Mouse (Mus musculus) layer of hippocampus, adult 8-10 months (tissue): ENCODE data around the gene Coro1a. TPM values are rescaled to one million over a fixed set of nuclear protein-coding genes. Genes with fewer than 3 reads are reported as not detected.
A peak's percentile ranks its signal among the peaks of the same experiment; 100 is the strongest.

Experiments
- DNase-seq, 2 experiments: peaks; one replicate each; pipeline ENCODE4 v3.0.0; 2022; ENCODE audit warnings: low spot score in 2 of 2
- total RNA-seq, 4 experiments: library from RNA; stranded (reverse); gene quantifications; 2 replicates each; pipeline ENCODE4 v1.2.4; 2022

Gene Coro1a
- total RNA-seq, 4 experiments from 2014 or later: 119 to 166 (median 141) TPM

DNA sequence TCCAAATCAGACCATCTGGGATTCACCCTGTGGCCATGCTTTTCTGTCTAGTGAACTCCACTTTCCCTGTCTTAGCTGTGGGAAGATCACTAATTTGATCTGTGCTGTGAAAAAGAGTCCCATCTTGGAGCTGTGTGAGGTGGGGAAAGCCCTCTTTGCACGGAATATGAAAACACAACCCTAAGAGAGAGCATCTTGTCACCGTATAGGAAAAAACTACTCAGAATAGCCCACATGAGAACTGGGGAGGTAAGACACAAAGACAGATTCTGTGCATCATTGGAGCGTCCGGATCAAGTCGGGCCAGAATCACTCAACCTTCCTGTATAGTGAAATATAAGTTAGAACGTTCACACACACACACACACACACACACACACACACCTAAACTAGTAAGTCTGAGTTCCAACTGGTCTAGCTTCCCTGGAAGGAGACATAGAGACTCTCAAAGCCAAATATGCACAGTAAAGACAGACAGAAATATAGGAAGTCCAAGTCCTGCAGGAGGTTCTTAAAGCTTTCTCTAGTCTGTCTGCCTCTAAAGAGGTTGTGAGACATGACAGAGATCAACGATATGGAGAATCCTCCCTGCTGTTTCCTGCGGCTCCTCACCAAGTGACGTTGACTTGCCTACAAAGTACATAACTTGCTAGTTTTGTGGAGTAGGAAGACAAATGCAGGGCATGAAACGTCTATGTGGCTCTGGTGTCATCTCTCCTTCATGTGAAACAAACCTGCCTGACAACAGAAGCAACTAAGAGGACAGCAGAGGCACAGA lies 777 bp upstream of the Coro1a start:
- DNase-seq: no peak

DNA sequence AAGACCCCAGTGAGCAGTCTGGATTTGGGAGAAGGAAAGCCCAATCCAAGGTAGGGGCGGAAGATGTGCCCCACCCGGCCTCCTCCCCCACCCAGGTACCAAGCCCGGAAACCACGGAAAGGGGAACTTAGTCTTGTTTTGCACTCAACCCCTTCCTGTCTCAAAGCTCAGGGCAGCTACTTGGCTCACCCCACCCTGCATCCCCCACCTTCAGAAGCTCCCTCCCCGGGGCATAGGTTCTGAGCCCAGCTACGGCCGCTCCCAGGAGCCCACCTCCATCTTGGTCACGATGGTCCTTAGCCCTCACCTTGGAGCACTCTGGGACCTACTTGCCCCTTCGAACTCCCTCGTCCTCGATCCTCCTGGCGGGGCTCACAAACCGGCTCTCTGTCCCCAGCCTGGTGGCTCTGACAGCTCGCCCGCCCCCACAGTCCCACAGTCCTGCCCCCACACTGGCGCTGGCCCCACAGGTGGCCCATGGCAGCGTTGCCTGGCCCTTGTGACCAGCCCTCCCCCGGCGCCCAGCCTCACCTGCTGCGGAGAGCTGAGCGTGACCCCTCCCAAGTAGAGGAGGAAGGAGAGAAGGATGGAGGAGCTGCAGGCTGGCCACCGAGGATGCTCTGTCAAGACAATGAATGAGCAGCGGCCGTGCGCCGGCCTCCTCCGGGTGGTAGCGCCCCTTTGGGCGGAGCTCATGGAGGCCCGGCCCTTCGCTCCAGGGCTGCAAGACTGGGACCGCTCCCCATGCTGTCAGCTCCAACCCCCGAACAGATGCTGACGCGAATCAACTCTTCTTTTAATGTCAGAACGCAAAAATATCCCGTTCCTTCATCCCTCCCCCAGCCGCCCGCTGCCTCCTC lies 3.2 kb downstream of the Coro1a start:
- DNase-seq: peak; percentile 88 to 91

DNA sequence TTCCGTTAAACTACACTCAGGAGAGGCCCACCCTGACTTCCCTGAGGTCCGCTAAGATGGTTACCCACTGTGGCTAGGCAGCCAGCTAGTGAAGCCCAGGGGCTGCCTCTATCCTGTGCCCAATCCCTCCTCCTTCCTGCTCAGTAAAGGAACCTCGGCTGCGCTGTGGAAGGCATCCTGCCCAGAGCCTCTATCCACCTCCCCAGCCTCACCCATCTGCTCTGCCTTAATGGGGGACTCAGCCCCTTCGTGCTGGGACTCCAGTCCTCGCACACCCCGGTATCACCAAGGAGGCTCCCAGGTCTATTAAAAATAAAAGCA lies 3.9 kb downstream of the Coro1a start:
- DNase-seq: no peak

DNA sequence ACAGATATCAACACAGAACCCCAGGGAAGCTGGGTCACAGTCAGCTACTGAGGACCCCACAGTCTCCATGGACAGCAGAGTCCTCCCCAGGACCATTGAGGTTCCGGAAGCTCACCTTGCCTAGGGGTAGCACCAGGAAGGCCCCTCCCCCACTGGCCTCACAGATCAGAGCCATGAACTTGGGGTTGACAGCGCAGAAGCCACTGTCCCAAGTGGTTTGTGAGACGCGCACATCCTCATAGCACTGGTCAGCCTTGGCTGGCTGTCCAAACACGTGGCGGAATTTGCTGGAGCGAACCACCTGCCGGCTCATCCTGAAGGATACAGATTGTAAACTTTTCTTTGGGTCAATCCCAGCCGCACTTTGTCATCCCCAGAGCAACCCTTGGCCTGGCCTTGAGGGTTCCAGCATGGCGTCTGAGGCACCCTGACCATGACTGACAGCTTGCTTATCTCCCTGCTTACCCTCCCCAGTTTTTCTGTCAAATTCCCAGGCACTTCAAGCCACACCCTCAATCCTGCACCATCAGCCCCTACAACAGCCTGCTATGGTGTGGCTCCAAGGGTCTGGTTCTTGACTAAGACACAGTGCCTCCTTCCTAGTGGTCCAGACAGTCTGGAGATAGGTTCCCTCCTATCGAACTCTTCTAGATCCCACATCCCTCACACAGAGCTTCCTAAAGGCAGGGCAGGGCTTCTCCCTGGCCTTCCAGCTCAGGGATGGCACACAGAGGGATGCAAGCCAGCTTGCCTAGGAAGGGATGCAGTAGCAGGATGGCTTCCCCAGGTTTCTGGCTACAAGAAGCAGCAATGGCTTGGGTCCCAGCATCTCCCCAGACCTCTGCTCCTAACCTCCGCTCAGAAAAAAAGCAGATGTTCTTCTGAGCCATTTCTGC lies 4.5 kb downstream of the Coro1a start:
- DNase-seq: no peak

DNA sequence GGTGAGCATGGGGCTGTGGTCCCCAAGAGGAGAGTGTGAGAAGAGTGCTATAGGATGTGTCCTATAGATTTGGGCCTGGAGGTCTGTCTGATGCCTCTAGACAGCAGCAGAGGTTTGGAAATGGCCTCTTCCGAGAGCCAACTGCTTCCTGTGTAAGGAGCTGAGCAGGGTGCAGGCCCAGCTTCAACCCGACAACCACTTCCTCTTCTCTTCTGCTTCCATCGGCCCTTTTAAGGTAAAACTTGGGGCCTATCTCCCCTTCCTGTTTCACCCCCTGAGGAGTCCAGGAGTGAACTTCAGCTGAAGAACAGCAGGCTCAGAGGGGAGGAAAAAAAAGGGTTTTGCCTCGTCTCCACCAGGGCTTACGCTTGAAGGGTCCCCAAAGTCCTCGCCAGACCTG lies 5.2 kb downstream of the Coro1a start:
- DNase-seq: no peak

DNA sequence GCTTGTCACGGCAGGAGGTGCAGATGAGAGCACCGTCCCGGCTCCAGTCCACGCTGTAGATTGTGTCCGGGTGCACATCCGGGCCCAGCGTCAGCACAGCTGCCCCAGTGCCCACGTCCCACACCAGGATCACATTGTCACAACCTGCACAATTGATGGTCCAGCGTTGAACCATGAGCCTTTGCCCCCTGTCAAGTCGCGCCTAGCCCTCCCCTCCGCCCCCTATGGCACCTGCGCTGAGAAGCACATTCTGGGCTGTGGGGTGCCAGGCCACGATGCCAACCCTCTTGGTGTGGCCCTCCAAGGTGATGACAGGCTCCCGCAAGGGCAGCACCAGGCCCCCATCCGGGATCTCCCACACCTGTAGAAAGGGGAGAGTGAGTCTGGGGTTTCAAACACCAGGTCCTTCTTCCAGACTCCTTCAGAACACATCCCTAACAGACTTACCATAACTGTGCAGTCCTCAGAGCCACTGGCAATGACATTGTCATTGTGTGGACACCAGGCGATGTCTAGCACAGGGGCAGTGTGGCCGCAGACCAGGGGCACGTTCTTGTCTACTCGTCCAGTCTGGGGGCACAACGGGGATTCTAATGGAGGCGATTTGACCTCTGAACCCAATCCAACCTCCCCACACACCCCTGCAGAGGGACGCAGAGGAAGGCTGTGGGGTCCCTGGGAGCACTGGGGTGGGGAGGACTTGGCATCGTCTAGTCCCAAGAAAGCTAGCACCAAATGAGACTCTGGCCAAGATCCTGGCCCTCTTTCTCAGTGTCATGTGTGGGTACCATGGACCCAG lies 5.8 kb downstream of the Coro1a start:
- no peak for DNase-seq

DNA sequence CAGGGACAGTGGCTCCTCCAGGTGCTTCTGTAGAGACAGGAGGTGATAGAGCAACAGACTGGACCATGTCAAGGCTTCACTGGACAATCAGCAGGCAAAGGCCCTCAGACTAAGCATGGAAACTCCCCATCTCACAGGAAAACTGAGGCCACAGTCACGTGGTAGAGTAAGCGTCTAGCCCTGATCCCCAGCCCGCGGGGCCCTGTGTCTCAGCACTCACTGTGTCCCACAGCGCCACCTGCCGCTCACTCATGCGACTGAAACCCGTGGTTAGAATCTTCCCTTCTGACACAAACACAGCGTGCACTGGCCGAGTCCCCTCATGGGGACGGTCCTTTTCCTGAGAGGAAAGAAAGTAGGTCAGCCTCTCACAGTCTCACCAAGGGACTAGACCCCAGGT lies 6.5 kb downstream of the Coro1a start:
- peak; percentile 86 to 88 for DNase-seq

DNA sequence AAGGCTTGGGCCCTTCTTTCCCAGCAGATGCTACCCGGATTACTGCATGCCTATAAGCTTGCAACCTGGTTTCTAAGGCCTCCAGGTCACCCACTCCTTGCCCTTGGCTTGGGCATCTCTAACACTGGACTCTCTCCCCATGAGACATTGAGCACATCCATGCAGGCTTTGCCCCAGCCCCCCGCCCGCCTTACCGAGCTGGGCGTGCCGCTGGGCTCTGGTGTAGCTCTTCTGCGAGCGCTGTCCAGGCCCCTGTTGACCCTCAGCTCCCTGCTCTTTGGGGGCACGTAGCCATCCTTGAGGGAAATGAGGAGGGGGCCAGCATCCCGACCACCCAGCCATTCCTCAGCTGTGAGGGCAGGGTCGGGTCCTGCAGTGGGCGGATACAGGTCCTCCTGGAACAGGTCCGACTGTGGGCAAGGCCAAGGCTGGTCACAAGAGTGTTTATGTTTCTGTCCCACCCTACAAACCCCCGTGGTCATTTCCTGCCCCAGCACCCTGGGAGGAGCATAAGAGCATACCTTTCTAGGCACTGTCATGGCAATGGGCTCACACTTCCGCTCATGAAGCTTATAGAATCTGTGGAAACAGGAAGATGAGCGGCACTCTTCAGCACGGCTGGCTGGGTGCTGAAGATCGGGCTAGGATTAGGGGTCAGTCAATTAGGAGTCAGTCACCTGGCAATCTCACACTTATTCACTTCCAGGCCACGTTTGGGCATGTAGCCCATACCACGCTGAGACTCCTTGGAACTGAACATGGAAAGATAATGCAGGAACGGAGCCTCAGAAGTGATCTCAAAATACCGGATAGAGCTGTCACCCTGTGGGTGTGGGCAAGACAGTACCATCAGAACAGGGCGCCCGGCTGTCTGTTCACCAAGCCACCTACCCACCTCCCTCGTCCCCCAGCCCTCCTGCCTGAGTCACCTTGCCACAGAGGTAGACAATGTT lies 7.2 kb downstream of the Coro1a start:
- DNase-seq: no peak

DNA sequence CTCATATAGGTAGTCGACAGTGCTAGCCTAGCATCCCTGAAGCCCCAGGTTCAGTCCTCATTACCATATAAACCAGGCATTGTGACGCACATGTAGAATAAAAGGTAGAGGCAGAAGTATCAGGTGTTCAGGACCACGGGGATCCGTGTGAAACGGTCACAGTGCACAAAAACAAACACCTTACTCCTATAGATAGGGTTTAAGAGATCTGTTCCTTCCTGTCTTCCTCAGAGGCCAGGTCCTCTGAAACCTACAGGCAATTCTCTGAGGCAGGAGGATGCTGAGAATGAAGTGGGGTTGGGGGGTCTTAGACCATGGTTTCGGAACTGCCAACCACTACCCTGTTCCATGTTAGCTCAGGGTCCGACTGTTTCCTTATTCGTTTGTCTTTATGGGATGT lies 9.7 kb downstream of the Coro1a start:
- no peak for DNase-seq

DNA sequence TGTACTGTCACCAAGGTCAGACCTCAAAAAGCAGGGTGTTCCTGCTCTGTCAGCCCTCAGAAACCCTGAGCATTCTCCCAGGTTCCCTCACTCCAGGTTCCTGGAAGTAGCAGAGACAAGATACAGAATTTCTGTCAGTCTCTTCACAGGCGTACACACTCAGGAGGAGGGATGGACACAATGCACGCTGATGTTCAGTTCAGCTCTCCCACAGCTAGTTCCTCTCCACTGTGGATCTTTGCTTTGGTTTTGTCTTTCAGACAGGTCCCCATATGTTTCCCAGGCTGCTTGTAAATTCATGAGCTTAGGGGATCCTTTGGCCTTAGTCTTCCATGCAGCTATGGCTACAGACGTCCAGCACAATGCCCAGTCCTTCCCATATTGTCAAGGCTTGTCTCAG lies 10.7 kb downstream of the Coro1a start:
- no peak for DNase-seq

DNA sequence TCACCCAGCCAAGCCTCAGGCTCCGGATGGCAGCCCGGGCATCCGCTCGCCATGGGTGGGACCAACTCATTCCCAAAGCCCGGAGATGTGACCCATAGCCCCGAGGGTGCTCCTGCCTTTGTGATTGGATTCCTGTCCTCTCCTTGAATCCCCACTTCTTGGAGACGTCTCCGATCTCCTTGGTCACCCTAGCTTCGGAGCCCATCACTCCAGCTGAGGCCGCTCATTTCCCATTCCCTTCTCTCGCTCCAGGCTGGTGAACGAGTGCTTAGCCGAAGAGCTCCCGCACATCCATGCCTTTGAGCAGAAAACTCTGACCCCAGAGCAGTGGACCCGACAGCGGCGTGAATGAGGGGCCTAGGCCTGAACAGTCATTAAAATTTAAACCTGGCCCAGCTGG lies 11.3 kb downstream of the Coro1a start:
- DNase-seq: no peak

DNA sequence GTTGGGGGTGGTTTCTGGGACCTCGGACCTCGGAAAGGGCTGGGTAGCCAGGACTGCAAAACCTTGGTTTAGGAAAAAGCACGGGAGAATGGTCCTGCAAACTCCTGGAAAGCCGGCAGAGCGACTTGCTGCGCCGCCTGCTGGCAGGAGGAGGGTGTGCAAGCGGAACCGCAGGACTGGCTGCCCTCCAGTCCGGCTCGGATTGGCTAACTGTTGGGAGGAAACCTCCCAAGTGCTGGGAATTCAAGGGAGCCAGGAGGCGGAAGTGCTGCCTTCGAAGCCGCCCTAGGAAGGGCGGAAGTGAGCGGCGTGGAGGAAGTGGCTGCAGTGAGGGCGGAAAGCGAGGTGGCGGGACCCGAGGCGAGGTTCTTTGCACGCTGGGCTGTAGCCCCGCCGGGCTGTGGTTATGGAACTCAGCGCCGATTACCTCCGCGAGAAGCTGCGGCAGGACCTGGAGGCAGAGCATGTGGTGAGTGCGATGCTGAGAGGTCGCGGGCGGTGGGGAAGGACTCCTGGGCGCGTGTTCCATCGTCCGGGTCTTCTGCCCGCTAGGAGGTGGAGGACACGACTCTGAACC lies 11.9 kb downstream of the Coro1a start, which contains the start of gene Slx1b:
Gene Slx1b (minus strand): TSS at position 154 of the 577 bp plus-strand sequence.
- peak; percentile 94 to 95 for DNase-seq

DNA sequence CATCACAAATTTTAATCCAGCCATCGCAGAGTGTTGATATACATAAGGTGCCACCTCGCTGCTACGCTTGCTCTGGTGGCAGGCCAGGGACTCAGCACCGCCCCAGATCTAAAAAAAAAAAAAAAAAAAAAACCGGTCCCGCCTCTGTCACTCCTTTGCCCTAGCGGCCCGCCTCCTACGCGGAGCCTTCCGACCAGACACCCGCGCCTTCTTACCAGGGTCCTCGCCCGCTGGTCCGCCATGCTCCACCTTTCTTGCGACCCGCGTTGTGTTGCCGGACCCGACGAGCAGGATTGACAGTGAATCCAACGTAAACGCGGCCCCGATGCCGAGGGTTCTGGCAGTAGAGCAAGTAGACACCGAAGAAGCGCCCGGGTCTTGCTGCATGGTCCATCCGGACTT lies 12.4 kb downstream of the Coro1a start, which contains the start of gene Bola2:
Gene Bola2 (plus strand): TSS at position 192 of the 402 bp plus-strand sequence.
- no peak for DNase-seq

DNA sequence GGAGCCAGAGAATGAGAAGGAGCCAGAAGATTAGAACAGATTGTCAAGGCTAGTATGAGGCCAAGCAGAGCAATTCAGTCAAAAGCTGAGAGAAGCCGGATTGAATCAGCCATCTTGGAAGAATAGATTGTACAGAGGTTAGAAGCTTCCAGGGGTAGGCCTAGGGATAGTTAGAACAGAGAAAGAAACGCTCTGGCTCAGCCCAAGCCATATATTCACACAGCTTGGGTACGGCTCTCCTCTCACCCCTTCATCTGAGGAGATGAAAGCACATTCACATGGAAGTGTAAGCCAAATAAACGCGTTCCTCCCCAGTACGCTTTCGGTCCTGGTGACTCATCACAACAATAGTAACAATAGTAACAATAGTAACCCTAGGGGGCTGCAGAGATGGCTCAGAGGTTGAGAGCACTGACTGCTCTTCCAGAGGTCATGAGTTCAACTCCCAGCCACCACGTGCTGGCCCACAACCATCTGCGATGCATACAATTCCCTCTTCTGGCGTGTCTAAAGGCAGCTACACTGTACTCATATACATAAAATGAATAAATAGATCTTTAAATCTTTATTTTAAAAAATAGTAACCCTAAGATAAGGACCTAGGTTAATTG lies 13.0 kb downstream of the Coro1a start:
- DNase-seq: no peak

DNA sequence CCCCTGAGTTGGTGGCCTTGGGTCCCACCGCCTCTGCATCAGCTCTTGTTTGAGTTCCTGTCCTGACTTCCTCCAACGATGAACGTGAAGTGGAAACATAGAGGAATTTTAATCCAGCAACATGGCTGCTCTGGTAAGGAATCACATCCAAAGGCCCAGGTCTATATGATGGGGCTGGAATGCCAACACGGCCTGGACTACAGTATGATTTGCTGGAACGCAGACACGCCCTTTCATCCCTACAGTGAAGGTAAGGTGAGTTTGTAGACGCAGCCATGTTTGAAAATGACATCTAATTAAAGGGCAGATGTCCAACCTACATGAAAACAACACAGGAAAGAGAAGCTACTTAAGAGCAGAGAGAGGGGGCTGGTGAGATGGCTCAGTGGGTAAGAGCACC lies 13.8 kb downstream of the Coro1a start:
- DNase-seq: no peak

DNA sequence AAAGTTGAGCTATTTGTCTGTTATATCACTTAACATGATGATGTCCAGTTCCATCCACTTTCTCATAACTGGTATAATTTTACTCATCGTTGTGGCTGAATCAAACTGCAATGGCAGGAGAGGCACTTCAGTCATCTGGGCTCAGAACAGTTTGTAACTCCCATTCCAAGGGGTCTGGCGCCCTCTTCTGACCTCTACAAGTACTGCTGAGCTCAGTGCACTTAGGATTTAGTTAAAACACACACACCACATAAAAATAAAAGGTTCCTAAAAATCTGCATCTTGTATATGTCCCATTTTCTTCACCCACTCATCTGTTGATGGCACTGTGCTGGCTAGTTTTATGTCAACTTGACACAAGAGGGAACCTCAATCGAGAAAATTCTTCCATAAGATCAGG lies 14.3 kb downstream of the Coro1a start:
- peak; percentile 64 to 85 for DNase-seq

DNA sequence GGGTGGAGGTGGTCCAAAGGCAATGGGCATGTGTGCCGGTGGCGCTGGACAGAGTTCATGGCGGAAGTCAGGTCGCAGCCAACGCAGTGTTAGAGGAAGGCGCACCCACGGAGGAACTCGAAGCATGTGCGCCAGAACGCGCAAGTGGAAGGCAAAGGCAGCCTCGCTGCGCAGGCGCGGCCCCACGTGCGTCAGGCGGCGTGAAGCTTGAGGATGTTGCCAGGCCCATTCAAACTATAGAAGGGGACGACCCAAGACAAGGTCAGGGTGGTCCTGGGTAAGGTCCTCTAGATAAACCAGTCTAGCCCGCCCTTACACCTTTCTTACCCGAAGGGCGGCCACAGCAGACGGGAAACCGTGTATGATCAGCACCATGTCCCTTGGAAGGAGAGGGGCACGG lies 15.2 kb downstream of the Coro1a start:
- DNase-seq: no peak

DNA sequence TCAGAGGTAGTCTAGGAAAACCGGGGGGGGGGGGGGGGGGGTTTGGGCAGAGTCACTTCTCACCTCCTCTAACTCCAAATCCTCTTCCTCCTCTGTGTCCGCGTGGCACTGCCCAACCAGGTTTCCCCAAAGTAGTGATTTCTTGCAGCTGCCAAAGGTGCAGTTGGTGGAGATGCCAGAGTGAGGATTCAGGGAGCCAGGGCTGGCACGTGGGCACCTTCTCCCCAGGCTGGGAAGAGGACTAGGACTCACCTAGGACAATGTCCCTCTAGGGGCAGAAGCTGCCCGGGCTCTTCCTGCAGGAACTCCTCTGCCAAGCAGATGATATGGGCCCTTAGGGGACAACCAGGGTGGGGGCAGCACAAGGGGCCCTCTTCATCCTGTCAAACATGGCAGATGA lies 15.9 kb downstream of the Coro1a start:
- DNase-seq: no peak

DNA sequence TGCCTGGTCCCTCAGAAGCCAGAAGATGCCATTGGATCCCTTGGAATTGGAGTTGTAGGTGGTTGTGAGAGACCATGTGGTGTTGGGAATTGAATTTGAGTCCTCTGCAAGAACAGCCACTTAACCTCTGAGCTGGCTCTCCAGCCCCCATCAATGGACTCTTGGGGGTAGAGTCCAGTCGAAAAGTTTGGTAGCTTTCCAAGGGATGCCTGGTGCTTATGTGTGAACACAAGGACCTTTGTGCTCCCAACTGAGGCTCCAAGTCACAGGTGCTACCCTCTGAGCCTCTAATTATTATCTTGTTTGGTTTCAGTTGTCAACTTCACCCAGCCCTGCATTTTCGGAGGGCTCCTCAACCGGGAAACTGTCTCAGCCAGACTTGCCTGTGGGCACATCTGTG lies 16.9 kb downstream of the Coro1a start:
- DNase-seq: no peak
